Mouse (Mus musculus): ENCODE measurements around the gene Bcl10.

- no peak for TF ChIP-seq CTCF (IDR thresholded peaks at IDR 0.05; ENCODE audit: low read depth)
- TF ChIP-seq EP300 (IDR thresholded peaks at IDR 0.05; ENCODE audit: low read depth): no peak
Measured at GRCm38 (mm10) chr3:145924649-145925337, 2.2 kb downstream of the Bcl10 start.

Data from heart, postnatal 0 days (tissue).